Mouse (Mus musculus): ENCODE measurements at regions not wholly inside any gene's neighbourhood (a gene's known extent, or its start where the extent isn't known, plus 50 kb on each side); places are given as distances from the start of the nearest gene placed in this dataset.
"Not testable (repeated sequence)": the region's sequence is repeated elsewhere in the genome, so short reads cannot be mapped to it uniquely, and the experiment has no call there.

DNA sequence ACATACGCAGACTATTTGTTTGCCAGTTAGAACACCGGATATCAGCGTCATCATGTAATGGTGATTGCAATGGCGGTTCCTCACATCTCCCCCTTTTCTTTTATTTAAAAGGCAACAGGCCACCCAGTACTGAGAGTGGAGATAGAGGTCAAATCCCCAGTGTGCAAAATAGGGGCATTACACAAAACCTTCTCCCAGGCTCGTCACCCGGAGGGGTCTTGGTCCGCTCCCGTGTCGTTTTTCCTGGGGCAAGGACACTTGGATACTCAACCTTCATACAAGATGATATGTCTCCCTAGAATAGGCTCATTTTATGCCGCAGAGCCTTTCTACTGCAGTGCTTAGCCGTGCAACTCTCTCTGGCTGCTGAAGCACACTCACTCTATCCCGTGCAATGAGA is 94.6 kb upstream of the Spin2g start:
- peak in 1 of 2 experiments; percentile 16 for DNase-seq (ENCODE audit: inconsistent age in 2 of 2, low spot score in 1 of 2)

DNA sequence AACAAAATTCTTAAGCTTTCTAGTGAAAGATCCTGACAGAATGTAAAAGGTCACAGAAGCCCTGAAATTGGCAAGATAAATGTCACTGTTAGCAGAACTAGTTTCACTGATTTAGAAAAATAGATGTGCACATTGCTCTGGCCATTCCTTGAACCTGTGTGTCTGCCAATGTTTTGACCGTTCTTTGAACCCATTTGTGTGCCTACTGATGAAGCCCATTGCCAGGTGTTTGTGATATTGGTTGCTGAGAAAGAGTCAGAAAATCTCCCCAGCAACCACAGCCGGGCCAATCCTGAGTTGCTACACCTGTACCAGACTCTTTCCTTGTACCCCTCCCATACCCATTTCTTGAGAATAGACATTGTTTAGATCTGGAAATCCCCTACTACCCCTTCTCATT is 86.6 kb upstream of the Spin2g start:
- DNase-seq (ENCODE audit: inconsistent age in 2 of 2, low spot score in 1 of 2), result peak in 1 of 2 experiments; percentile 56

DNA sequence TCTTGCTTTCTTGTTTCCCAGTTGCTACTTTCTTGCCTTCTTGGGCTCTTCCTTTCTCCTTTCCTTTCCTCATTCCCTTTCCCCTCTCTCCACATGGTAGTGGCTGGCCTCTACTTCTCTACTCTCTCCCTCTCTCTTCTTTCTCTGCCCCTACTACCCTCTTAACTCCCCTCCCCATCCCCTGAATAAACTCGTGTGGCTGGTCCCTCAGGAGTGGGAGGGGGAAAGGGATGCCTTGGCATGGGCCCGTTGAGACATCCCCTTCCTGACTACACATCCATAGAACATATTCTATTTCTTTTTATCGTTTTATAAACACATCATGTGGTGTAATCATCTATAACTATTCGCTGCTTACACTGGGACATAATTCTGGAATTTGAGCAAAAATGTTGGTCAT is 79.2 kb upstream of the Spin2g start:
- not testable (repeated sequence) for DNase-seq (ENCODE audit: inconsistent age in 2 of 2, low spot score in 1 of 2)

DNA sequence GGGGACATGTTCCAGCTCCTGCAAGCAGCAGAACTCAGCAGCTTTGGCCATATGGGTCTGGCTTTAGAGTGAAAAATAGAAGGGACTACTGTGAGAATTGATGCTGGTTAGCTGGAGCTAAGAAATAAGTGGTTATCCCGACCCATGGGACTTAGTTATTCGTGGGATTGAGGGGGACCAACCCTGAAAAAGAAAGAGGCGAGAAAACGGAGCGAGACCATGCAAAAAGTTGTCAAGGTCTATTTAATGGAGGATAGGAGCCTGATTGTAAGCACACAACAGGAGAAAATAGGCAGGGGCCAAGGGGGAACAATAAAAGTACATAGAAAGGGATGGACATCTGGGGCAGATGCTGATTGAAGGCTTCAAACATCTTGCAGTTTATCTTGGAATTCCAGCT is 75.6 kb upstream of the Spin2g start:
- DNase-seq (ENCODE audit: inconsistent age in 2 of 2, low spot score in 1 of 2), result not testable (repeated sequence)

All from adrenal gland, adult (tissue).